Mouse (Mus musculus) kidney, adult 8-10 months (tissue): ENCODE measurements at regions not wholly inside any gene's neighbourhood (a gene's known extent, or its start where the extent isn't known, plus 50 kb on each side); places are given as distances from the start of the nearest gene placed in this dataset.

Source experiments
- DNase-seq, 2 experiments: peaks; one replicate each; pipeline ENCODE4 v3.0.0; 2022

- no peak for DNase-seq
Observed at GRCm38 (mm10) chr8:6227901-6228300, 1122.8 kb upstream of the Slc10a2 start.

- no peak for DNase-seq
Observed at GRCm38 (mm10) chr8:6225194-6225593, 1120.0 kb upstream of the Slc10a2 start.

- no peak for DNase-seq
Observed at GRCm38 (mm10) chr8:6207617-6208349, 1102.6 kb upstream of the Slc10a2 start.

- DNase-seq: no peak
Observed at GRCm38 (mm10) chr8:6204051-6204745, 1099.0 kb upstream of the Slc10a2 start.

- DNase-seq: no peak
Observed at GRCm38 (mm10) chr8:6191431-6191830, 1086.3 kb upstream of the Slc10a2 start.

GRCm38 (mm10) chr8:6188422-6188821 lies 1083.3 kb upstream of the Slc10a2 start:
- DNase-seq: no peak

- no peak for DNase-seq
Observed at GRCm38 (mm10) chr8:6186561-6186960, 1081.4 kb upstream of the Slc10a2 start.

GRCm38 (mm10) chr8:6179602-6180001 lies 1074.5 kb upstream of the Slc10a2 start:
- no peak for DNase-seq

GRCm38 (mm10) chr8:6166433-6166832 lies 1061.3 kb upstream of the Slc10a2 start:
- DNase-seq: no peak

GRCm38 (mm10) chr8:6165230-6165629 lies 1060.1 kb upstream of the Slc10a2 start:
- DNase-seq: no peak

- no peak for DNase-seq
Observed at GRCm38 (mm10) chr8:6164758-6165157, 1059.6 kb upstream of the Slc10a2 start.

GRCm38 (mm10) chr8:6144588-6144987 lies 1039.4 kb upstream of the Slc10a2 start:
- no peak for DNase-seq

GRCm38 (mm10) chr8:6140090-6140489 lies 1034.9 kb upstream of the Slc10a2 start:
- no peak for DNase-seq

- no peak for DNase-seq
Observed at GRCm38 (mm10) chr8:6139171-6139570, 1034.0 kb upstream of the Slc10a2 start.

GRCm38 (mm10) chr8:6132243-6132751 lies 1027.1 kb upstream of the Slc10a2 start:
- no peak for DNase-seq

- no peak for DNase-seq
Observed at GRCm38 (mm10) chr8:6125265-6125664, 1020.1 kb upstream of the Slc10a2 start.

- DNase-seq: no peak
Observed at GRCm38 (mm10) chr8:6119506-6119905, 1014.4 kb upstream of the Slc10a2 start.

- no peak for DNase-seq
Observed at GRCm38 (mm10) chr8:6111351-6111750, 1006.2 kb upstream of the Slc10a2 start.

GRCm38 (mm10) chr8:6090028-6090427 lies 984.9 kb upstream of the Slc10a2 start:
- no peak for DNase-seq

- DNase-seq: peak in 1 of 2 experiments; percentile 4
Observed at GRCm38 (mm10) chr8:6043939-6044577, 938.9 kb upstream of the Slc10a2 start.

GRCm38 (mm10) chr8:6012206-6012605 lies 907.1 kb upstream of the Slc10a2 start:
- no peak for DNase-seq

- no peak for DNase-seq
Observed at GRCm38 (mm10) chr8:6011182-6011581, 906.0 kb upstream of the Slc10a2 start.

- no peak for DNase-seq
Observed at GRCm38 (mm10) chr8:6010712-6011111, 905.6 kb upstream of the Slc10a2 start.

GRCm38 (mm10) chr8:6002612-6003011 lies 897.5 kb upstream of the Slc10a2 start:
- no peak for DNase-seq
